Mouse (Mus musculus) limb, embryonic 14.5 days (tissue): ENCODE measurements at regions not wholly inside any gene's neighbourhood (a gene's known extent, or its start where the extent isn't known, plus 50 kb on each side); places are given as distances from the start of the nearest gene placed in this dataset.

Experiments
- ATAC-seq: fragments of 200-750 bp; cut with Nextera tagmentation; 2 replicates; pipeline ENCODE4 v1.8.0; 2017; ENCODE audit warnings: low read depth, moderate number of reproducible peaks, moderate TSS enrichment; ENCODE audit not compliant: low FRiP score
- DNase-seq: peaks from one replicate; pipeline ENCODE4 v3.0.0-alpha.2; 2015; ENCODE audit warnings: low spot score
- H3K27ac ChIP-seq: fragments of 300-500 bp; sonication (generic); replicated peaks from 2 replicates; pipeline ENCODE4 v1.5.1; 2014; ENCODE audit warnings: low read depth, mild to moderate bottlenecking, low read length, moderate library complexity, mixed read lengths
- H3K27me3 ChIP-seq: fragments of 300-500 bp; sonication (generic); 2 replicates; pipeline ENCODE4 v1.6.1; 2014; ENCODE audit warnings: low read length, mixed read lengths; ENCODE audit not compliant: control insufficient read depth, insufficient read depth
- H3K36me3 ChIP-seq: fragments of 300-500 bp; sonication (generic); 2 replicates; pipeline ENCODE4 v1.6.1; 2014; ENCODE audit warnings: mild to moderate bottlenecking, low read length, moderate library complexity, mixed read lengths; ENCODE audit not compliant: control insufficient read depth, insufficient read depth
- H3K4me1 ChIP-seq: fragments of 300-500 bp; sonication (generic); 2 replicates; pipeline ENCODE4 v1.6.1; 2014; ENCODE audit warnings: antibody characterized with exemption, low read length, mixed read lengths; ENCODE audit not compliant: control insufficient read depth, insufficient read depth
- H3K4me2 ChIP-seq: fragments of 300-500 bp; sonication (generic); replicated peaks from 2 replicates; pipeline ENCODE4 v1.6.1; 2014; ENCODE audit warnings: low read depth, mild to moderate bottlenecking, low read length, moderate library complexity; ENCODE audit not compliant: severe bottlenecking
- H3K4me3 ChIP-seq: fragments of 300-500 bp; sonication (generic); replicated peaks from 2 replicates; pipeline ENCODE4 v1.5.1; 2014; ENCODE audit warnings: low read length
- H3K9ac ChIP-seq: fragments of 300-500 bp; sonication (generic); 2 replicates; pipeline ENCODE4 v1.6.1; 2014; ENCODE audit warnings: mild to moderate bottlenecking, low read depth, low read length, moderate library complexity; ENCODE audit not compliant: severe bottlenecking
- H3K9me3 ChIP-seq: fragments of 300-500 bp; sonication (generic); 2 replicates; pipeline ENCODE4 v1.6.1; 2016; ENCODE audit warnings: low read length; ENCODE audit not compliant: control insufficient read depth
- POLR2A ChIP-seq: fragments of 200-500 bp; IDR thresholded peaks from 2 replicates; pipeline ENCODE4 v1.8.0; 2012; ENCODE audit warnings: inconsistent platforms, mild to moderate bottlenecking, moderate library complexity, borderline replicate concordance; ENCODE audit not compliant: insufficient read depth, insufficient read length; ENCODE audit errors: extremely low read depth
- WGBS: fragments of 180-500 bp; shearing (Covaris S2); extraction: QIAGEN DNeasy Blood & Tissue Kit; methylation state at CpG from one replicate; pipeline ENCODE4 v1.1.7; 2014; 5-methylcytosine and 5-hydroxymethylcytosine counted together

DNA sequence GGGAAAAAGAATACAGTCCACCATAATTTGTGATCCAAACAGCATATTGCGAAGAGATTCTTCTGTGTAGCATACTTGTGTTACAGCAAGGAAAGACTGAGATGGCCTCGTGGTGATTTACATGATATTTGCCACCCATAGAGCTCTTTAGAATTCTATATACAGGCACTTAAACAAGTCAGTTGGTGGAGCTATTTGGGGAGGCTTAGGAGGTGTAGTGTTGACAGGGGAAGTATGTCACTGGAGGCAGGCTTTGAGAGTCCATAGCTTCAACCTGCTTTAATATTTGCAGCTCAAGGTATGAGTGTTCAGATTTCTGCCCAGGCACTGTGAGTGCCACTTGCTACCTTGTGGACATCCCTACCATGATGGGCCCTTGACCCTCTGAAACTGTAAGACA is 187.3 kb downstream of the Ostf1 start:
- H3K9me3 ChIP-seq, result no peaks in the 10 kb centered on the region
- 71% methylated on average over 2 of the region's 2 CpGs for WGBS
- H3K27me3 ChIP-seq, result no peaks in the 10 kb centered on the region
- ATAC-seq, result no peak
- H3K4me2 ChIP-seq, result no peak overlapping the region
- no peak overlapping the region for H3K4me3 ChIP-seq
- no peak overlapping the region for H3K27ac ChIP-seq
- no peaks in the 10 kb centered on the region for H3K4me1 ChIP-seq
- DNase-seq, result no peak
- H3K36me3 ChIP-seq, result no peaks in the 10 kb centered on the region
- H3K9ac ChIP-seq, result no peak overlapping the region
- no peak for TF ChIP-seq POLR2A

DNA sequence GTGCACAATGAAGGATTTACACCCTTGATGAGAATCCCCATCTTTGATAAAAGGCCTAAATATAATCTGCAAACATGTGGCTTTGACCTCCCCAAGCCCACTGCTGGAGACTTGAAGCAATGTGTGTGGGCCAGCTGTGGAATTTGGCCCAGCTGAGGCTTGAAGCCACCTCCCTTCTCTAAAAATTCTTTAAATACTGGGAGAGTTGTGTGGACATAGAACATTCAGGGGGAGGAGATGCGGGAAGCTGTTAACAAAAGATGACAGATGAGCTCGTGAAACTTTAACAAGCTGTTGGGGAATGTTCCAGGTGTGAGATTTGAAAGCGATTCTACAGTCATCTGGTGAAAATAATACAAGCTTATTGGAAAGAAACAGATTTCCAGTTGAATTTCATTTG is 195.3 kb downstream of the Ostf1 start:
- Histone ChIP-seq H3K4me2 (no peak overlapping the region), H3K9me3 (no peaks in the 10 kb centered on the region), H3K27me3 (no peaks in the 10 kb centered on the region), H3K9ac (no peak overlapping the region), H3K4me3 (no peak overlapping the region), H3K4me1 (no peaks in the 10 kb centered on the region), H3K36me3 (no peaks in the 10 kb centered on the region), H3K27ac (no peak overlapping the region)
- DNase-seq (peak; percentile 68), ATAC-seq (peak; percentile 81)
- TF ChIP-seq POLR2A, result no peak
- 10% methylated on average over 3 of the region's 3 CpGs for WGBS

GRCm38 (mm10) chr19:18420381-18420785 is 211.2 kb downstream of the Ostf1 start:
- DNase-seq (peak; percentile 58), ATAC-seq (no peak)
- Histone ChIP-seq H3K4me2 (no peak overlapping the region), H3K4me3 (no peak overlapping the region), H3K27ac (no peak overlapping the region), H3K27me3 (no peaks in the 10 kb centered on the region), H3K9ac (no peak overlapping the region), H3K9me3 (no peaks in the 10 kb centered on the region), H3K4me1 (peaks cover 11% of the 10 kb centered on the region), H3K36me3 (no peaks in the 10 kb centered on the region)
- WGBS, result 15% methylated on average over 9 of the region's 9 CpGs
- TF ChIP-seq POLR2A, result no peak

DNA sequence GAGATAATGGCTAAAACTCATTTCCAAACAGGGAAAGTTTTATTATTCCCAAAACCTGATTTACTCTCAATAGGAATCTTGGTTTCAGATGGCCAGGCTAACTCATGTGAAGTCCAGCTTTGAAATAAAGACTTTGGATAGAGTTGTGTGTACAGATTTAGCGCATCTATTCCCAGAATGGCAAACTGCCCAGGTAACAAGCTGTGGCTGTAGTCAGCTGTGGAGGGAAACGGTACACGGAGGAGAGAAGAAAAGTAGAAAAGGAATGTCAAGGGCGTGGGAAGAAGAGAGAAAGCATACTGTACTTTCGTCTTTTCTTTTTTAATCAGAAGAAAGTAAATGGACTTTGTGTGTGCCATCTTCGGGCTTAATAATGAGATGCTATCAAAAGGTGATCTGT is 213.1 kb downstream of the Ostf1 start:
- H3K4me2 ChIP-seq, result no peak overlapping the region
- TF ChIP-seq POLR2A, result no peak
- H3K9ac ChIP-seq, result no peak overlapping the region
- H3K36me3 ChIP-seq, result no peaks in the 10 kb centered on the region
- WGBS, result 70% methylated on average over 6 of the region's 6 CpGs
- H3K4me3 ChIP-seq, result no peak overlapping the region
- no peak for ATAC-seq
- DNase-seq, result peak; percentile 26
- peaks cover 11% of the 10 kb centered on the region for H3K4me1 ChIP-seq
- no peak overlapping the region for H3K27ac ChIP-seq
- no peaks in the 10 kb centered on the region for H3K9me3 ChIP-seq
- 0 out of 2 replicates have a peak, but pooled peaks cover 8% of the 10 kb centered on the region for H3K27me3 ChIP-seq

- Histone ChIP-seq H3K4me1 (no peaks in the 10 kb centered on the region), H3K27me3 (no peaks in the 10 kb centered on the region), H3K9ac (no peak overlapping the region), H3K27ac (no peak overlapping the region), H3K4me3 (no peak overlapping the region), H3K9me3 (no peaks in the 10 kb centered on the region), H3K36me3 (no peaks in the 10 kb centered on the region), H3K4me2 (no peak overlapping the region)
- WGBS, result 65% methylated on average over 4 of the region's 4 CpGs
- no peak for ATAC-seq
- no peak for TF ChIP-seq POLR2A
- DNase-seq, result no peak
Observed at GRCm38 (mm10) chr19:18377466-18378089, 254.0 kb downstream of the Ostf1 start.
